Mouse (Mus musculus) heart, embryonic 12.5 days (tissue): ENCODE measurements at regions not wholly inside any gene's neighbourhood (a gene's known extent, or its start where the extent isn't known, plus 50 kb on each side); places are given as distances from the start of the nearest gene placed in this dataset.

Source experiments
- ATAC-seq: fragments of 200-750 bp; cut with Nextera tagmentation; 2 replicates; pipeline ENCODE4 v1.8.0; 2017; ENCODE audit warnings: moderate TSS enrichment, moderate library complexity; ENCODE audit not compliant: insufficient number of reproducible peaks, low FRiP score
- H3K27ac ChIP-seq: fragments of 300-500 bp; sonication (generic); 2 replicates; pipeline ENCODE4 v1.5.1; 2016; ENCODE audit warnings: mild to moderate bottlenecking, moderate library complexity; ENCODE audit not compliant: poor library complexity, severe bottlenecking
- H3K27me3 ChIP-seq: fragments of 300-500 bp; sonication (generic); replicated peaks from 2 replicates; pipeline ENCODE4 v1.6.1; 2016; ENCODE audit warnings: mild to moderate bottlenecking, moderate library complexity
- H3K36me3 ChIP-seq: fragments of 300-500 bp; sonication (generic); 2 replicates; pipeline ENCODE4 v1.6.1; 2016; ENCODE audit warnings: mild to moderate bottlenecking, moderate library complexity
- H3K4me1 ChIP-seq: fragments of 300-500 bp; sonication (generic); replicated peaks from 2 replicates; pipeline ENCODE4 v1.6.1; 2016; ENCODE audit warnings: mild to moderate bottlenecking
- H3K4me2 ChIP-seq: fragments of 300-500 bp; sonication (generic); 2 replicates; pipeline ENCODE4 v1.6.1; 2016; ENCODE audit warnings: mild to moderate bottlenecking, moderate library complexity
- H3K4me3 ChIP-seq: fragments of 300-500 bp; sonication (generic); 2 replicates; pipeline ENCODE4 v1.5.1; 2016; ENCODE audit warnings: mild to moderate bottlenecking
- H3K9ac ChIP-seq: fragments of 300-500 bp; sonication (generic); 2 replicates; pipeline ENCODE4 v1.6.1; 2016; ENCODE audit warnings: mild to moderate bottlenecking, moderate library complexity
- H3K9me3 ChIP-seq: fragments of 300-500 bp; sonication (generic); replicated peaks from 2 replicates; pipeline ENCODE4 v1.6.1; 2016; ENCODE audit warnings: mild to moderate bottlenecking, moderate library complexity
- WGBS: fragments of 180-500 bp; shearing (Covaris S2); methylation state at CpG from one replicate; pipeline ENCODE4 v1.1.7; 2016; 5-methylcytosine and 5-hydroxymethylcytosine counted together

DNA sequence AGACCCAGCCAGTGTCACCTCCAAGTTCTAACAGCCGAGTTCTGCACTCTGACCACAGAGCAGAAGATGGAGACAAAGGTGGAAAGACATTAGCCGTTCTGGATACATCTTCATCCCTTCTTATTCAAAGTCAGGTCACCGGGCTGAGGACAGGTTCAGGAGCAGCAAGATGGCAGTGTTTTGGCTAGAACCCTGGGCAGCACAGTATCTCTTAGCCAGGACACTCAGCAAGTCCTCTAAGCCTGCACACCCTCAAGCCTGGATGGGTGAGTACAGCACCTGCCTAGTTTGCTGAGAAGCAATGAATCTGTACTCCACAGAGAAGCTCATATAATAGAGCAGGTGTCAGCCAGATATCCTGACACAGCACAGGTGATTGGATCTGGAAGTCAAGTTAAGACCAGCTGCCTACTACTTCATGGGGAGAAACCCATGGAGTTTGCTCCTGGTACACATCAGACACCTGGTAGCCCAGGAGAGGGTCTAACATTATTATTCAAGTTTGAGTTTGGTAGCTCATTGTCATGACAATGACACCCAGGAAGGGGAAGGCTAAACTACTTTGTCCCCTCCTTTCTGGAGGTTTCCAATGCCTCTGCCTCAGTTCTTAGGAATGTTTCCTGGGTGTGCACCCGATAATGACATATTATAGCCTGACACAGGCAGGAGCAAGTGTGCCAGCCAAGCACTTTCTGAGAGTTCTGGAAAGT, 108.1 kb downstream of the Ndufa10 start:
- Histone ChIP-seq H3K9ac (no peak overlapping the region), H3K9me3 (no peaks in the 10 kb centered on the region), H3K4me3 (no peak overlapping the region), H3K27ac (no peak overlapping the region), H3K4me1 (no peaks in the 10 kb centered on the region), H3K36me3 (no peaks in the 10 kb centered on the region), H3K27me3 (peaks cover 7% of the 10 kb centered on the region; the same call in 1 of the 2 replicates), H3K4me2 (no peak overlapping the region)
- 80% methylated on average over 4 of the region's 4 CpGs for WGBS
- no peak for ATAC-seq

DNA sequence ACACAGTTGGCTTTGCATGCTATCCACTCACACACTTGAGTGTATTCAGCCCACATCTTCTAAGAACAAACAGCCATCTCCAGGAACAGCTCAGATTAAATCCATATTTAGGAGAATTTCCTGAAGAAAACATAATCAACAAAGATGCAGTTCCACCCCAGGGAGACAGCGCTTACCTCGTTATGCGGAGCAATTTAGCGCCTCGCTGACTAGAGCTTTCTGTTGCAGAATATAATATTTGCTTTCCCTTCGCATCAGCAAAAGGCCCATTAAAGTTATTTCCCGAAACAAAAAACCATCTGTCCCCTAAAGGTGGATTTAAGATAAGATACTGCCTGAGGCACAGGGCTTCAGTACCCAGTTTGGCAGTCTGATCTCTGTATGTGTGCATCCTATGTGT, 112.0 kb downstream of the Ndufa10 start:
- no peak overlapping the region for H3K9ac ChIP-seq
- no peaks in the 10 kb centered on the region for H3K36me3 ChIP-seq
- WGBS, result 90% methylated on average over 7 of the region's 7 CpGs
- H3K4me3 ChIP-seq, result no peak overlapping the region
- ATAC-seq, result no peak
- H3K27ac ChIP-seq, result no peak overlapping the region
- no peak overlapping the region for H3K4me2 ChIP-seq
- H3K9me3 ChIP-seq, result no peaks in the 10 kb centered on the region
- H3K27me3 ChIP-seq, result peaks cover 9% of the 10 kb centered on the region; the same call in 1 of the 2 replicates
- peaks cover 16% of the 10 kb centered on the region for H3K4me1 ChIP-seq

DNA sequence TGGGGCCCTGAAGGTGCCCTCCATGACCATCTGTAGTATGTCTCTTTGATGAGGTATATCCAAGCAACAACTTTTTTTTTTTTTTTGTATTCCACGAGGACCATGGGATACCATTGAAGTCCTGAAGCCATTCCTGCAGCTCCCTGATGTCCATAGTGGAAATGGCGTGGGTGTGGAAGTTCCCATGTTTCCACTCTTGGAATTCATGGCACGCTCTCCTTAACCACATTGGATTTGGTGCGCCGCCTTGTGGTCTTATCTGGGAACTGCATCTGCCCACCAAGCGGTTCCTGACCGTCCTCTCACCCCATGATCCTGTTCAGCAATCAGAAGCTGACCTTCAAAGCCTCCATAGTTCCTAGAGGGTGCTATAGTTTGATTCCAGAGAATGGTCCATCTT, 113.4 kb downstream of the Ndufa10 start:
- peaks cover 16% of the 10 kb centered on the region for H3K4me1 ChIP-seq
- ATAC-seq, result no peak
- H3K4me2 ChIP-seq, result no peak overlapping the region
- H3K36me3 ChIP-seq, result no peaks in the 10 kb centered on the region
- H3K27ac ChIP-seq, result no peak overlapping the region
- no peaks in the 10 kb centered on the region for H3K9me3 ChIP-seq
- H3K9ac ChIP-seq, result no peak overlapping the region
- 16% methylated on average over 7 of the region's 7 CpGs for WGBS
- no peak overlapping the region for H3K4me3 ChIP-seq
- 0 out of 2 replicates have a peak, but pooled peaks cover 2% of the 10 kb centered on the region for H3K27me3 ChIP-seq

DNA sequence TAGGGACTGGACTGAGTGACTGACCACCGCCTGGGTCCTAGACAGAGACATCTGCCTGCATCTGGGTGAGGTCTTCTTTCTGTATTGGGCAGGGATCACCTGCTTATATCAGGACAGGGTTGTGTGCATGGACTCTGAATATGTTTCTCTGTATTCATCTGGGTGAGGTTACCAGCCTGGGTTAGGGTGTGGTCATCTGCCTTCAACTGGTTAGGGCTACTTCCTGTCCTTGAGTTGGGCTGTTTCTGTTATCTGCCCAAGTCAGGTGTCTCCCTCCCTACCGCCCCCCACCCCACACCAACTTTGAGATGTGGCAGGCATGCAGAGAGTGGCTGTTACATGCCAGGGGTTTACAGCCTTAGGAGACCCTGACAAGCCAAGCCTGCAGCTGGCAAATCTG, 114.2 kb downstream of the Ndufa10 start:
- Histone ChIP-seq H3K4me2 (no peak overlapping the region), H3K36me3 (no peaks in the 10 kb centered on the region), H3K4me3 (no peak overlapping the region), H3K9ac (no peak overlapping the region), H3K4me1 (peaks cover 16% of the 10 kb centered on the region), H3K27me3 (0 out of 2 replicates have a peak, but pooled peaks cover 2% of the 10 kb centered on the region), H3K9me3 (no peaks in the 10 kb centered on the region), H3K27ac (no peak overlapping the region)
- ATAC-seq, result no peak
- WGBS, result 78% methylated on average over 2 of the region's 2 CpGs

- no peak overlapping the region for H3K27ac ChIP-seq
- no peak for ATAC-seq
- no peak overlapping the region for H3K4me3 ChIP-seq
- peaks cover 16% of the 10 kb centered on the region for H3K4me1 ChIP-seq
- H3K36me3 ChIP-seq, result no peaks in the 10 kb centered on the region
- no peaks in the 10 kb centered on the region for H3K9me3 ChIP-seq
- 0 out of 2 replicates have a peak, but pooled peaks cover 2% of the 10 kb centered on the region for H3K27me3 ChIP-seq
- H3K4me2 ChIP-seq, result no peak overlapping the region
- 64% methylated on average over 8 of the region's 8 CpGs for WGBS
- H3K9ac ChIP-seq, result no peak overlapping the region
These were observed 114.8 kb downstream of the Ndufa10 start for GRCm38 (mm10) chr1:92358758-92359287.

GRCm38 (mm10) chr1:92348353-92349005, 125.2 kb downstream of the Ndufa10 start:
- H3K4me3 ChIP-seq, result no peak overlapping the region
- H3K36me3 ChIP-seq, result no peaks in the 10 kb centered on the region
- ATAC-seq, result no peak
- H3K9ac ChIP-seq, result no peak overlapping the region
- no peaks in the 10 kb centered on the region; the same call in 1 of the 2 replicates for H3K9me3 ChIP-seq
- WGBS, result 53% methylated on average over 17 of the region's 17 CpGs
- H3K4me1 ChIP-seq, result peaks cover 5% of the 10 kb centered on the region; the same call in 1 of the 2 replicates
- no peak overlapping the region for H3K4me2 ChIP-seq
- no peaks in the 10 kb centered on the region for H3K27me3 ChIP-seq
- no peak overlapping the region for H3K27ac ChIP-seq

- 74% methylated on average over 9 of the region's 9 CpGs for WGBS
- Histone ChIP-seq H3K9me3 (no peaks in the 10 kb centered on the region; the same call in 1 of the 2 replicates), H3K9ac (no peak overlapping the region), H3K27ac (no peak overlapping the region), H3K36me3 (no peaks in the 10 kb centered on the region), H3K27me3 (no peaks in the 10 kb centered on the region), H3K4me1 (peaks cover 8% of the 10 kb centered on the region; the same call in 1 of the 2 replicates), H3K4me2 (no peak overlapping the region), H3K4me3 (no peak overlapping the region)
- no peak for ATAC-seq
These were observed 126.0 kb downstream of the Ndufa10 start for GRCm38 (mm10) chr1:92347656-92348055.

DNA sequence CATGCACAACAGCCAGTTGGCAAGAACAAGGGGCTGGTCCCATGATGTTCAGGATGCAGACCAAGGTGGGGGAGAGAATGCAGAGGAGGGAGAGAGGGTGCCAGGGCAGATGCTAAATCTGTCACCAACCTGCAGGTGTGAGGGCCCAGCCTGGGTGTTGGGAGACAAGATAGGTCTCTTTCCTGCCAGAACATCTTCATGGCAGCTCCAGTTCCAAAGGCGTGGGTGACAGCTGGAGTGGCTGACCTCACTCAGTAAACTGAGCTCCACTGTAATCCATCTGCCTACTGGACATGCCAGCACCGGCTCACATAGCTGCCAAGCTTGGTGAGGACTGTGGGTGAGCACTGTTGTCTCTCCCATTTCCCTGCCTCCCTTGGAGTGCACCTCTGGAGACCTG, 129.9 kb downstream of the Ndufa10 start:
- no peaks in the 10 kb centered on the region for H3K9me3 ChIP-seq
- no peaks in the 10 kb centered on the region for H3K36me3 ChIP-seq
- no peak overlapping the region for H3K4me3 ChIP-seq
- no peak overlapping the region for H3K27ac ChIP-seq
- WGBS, result 80% methylated on average over 2 of the region's 2 CpGs
- no peak overlapping the region for H3K9ac ChIP-seq
- H3K27me3 ChIP-seq, result no peaks in the 10 kb centered on the region
- H3K4me2 ChIP-seq, result no peak overlapping the region
- peaks cover 8% of the 10 kb centered on the region; the same call in 1 of the 2 replicates for H3K4me1 ChIP-seq
- no peak for ATAC-seq

- no peaks in the 10 kb centered on the region for H3K27me3 ChIP-seq
- WGBS, result 79% methylated on average over 5 of the region's 5 CpGs
- no peak overlapping the region for H3K4me2 ChIP-seq
- no peaks in the 10 kb centered on the region for H3K9me3 ChIP-seq
- peaks cover 11% of the 10 kb centered on the region for H3K4me1 ChIP-seq
- H3K9ac ChIP-seq, result no peak overlapping the region
- no peak for ATAC-seq
- H3K36me3 ChIP-seq, result no peaks in the 10 kb centered on the region
- no peak overlapping the region for H3K4me3 ChIP-seq
- H3K27ac ChIP-seq, result no peak overlapping the region
These were observed 130.5 kb downstream of the Ndufa10 start for GRCm38 (mm10) chr1:92343161-92343598.

GRCm38 (mm10) chr1:92341846-92342540, 131.7 kb downstream of the Ndufa10 start:
- Histone ChIP-seq H3K4me3 (no peak overlapping the region), H3K36me3 (no peaks in the 10 kb centered on the region), H3K9me3 (no peaks in the 10 kb centered on the region), H3K4me1 (peaks cover 15% of the 10 kb centered on the region), H3K4me2 (no peak overlapping the region), H3K27me3 (no peaks in the 10 kb centered on the region), H3K9ac (no peak overlapping the region), H3K27ac (no peak overlapping the region)
- ATAC-seq, result no peak
- 82% methylated on average over 12 of the region's 12 CpGs for WGBS

- no peak for ATAC-seq
- WGBS, result 62% methylated on average over 7 of the region's 7 CpGs
- H3K36me3 ChIP-seq, result no peaks in the 10 kb centered on the region
- no peaks in the 10 kb centered on the region for H3K27me3 ChIP-seq
- no peak overlapping the region for H3K9ac ChIP-seq
- no peak overlapping the region for H3K27ac ChIP-seq
- H3K9me3 ChIP-seq, result no peaks in the 10 kb centered on the region
- no peak overlapping the region for H3K4me2 ChIP-seq
- H3K4me1 ChIP-seq, result peaks cover 19% of the 10 kb centered on the region
- no peak overlapping the region for H3K4me3 ChIP-seq
These were observed 133.0 kb downstream of the Ndufa10 start for GRCm38 (mm10) chr1:92340644-92341043.
